Comparison of ENCODE assay signal across 9 mouse cellular contexts in genomic region chr5:93085015-93085598, GRCm38 (mm10). TPM values are rescaled to one million over a fixed set of nuclear protein-coding genes. Genes with fewer than 3 reads are reported as not detected.
DNase-seq lines count a peak whose midpoint lies in the region; ATAC-seq and TF ChIP-seq lines count a peak whose summit lies in the region.
"Had no signal": no experiment of that assay in that cellular context is flagged by ENCODE, and none has a peak within 500 bp of the region (broad histone marks: within the 10 kb centered on the region; RNA-seq: fewer than 3 reads in every experiment).

No protein-coding gene starts in this region.

- H3K36me3 ChIP-seq in hindbrain, postnatal 0 days (ENCODE audit: insufficient read depth, low read length): no peaks in the 10 kb centered on the region
- H3K36me3 ChIP-seq in hindbrain, embryonic 14.5 days (replicated peaks; ENCODE audit: control insufficient read depth, insufficient read depth): no peaks in the 10 kb centered on the region
- H3K36me3 ChIP-seq: neural tube, embryonic 13.5 days had no signal

- H3K4me3 ChIP-seq in hindbrain, postnatal 0 days (ENCODE audit: low read length): no peak overlapping the region
- no peak overlapping the region for H3K4me3 ChIP-seq in hindbrain, embryonic 14.5 days (replicated peaks; ENCODE audit: low read length)
- H3K4me3 ChIP-seq: neural tube, embryonic 13.5 days had no signal

- no peak overlapping the region for H3K4me2 ChIP-seq in hindbrain, postnatal 0 days (ENCODE audit: low read depth, low read length)
- no peak overlapping the region for H3K4me2 ChIP-seq in hindbrain, embryonic 14.5 days (replicated peaks)
- H3K4me2 ChIP-seq: neural tube, embryonic 13.5 days had no signal

- no peak for ATAC-seq in CD4-positive, CD25-positive, alpha-beta regulatory T cell, adult 4 months
- ATAC-seq in hindbrain, postnatal 0 days: no peak
- no peak for ATAC-seq in hindbrain, embryonic 14.5 days (ENCODE audit: low FRiP score)
- ATAC-seq in erythroid progenitor cell, adult 5-6 weeks (replicated peaks; ENCODE audit: low FRiP score, poor library complexity, severe bottlenecking): no peak

- H3K9me3 ChIP-seq in hindbrain, postnatal 0 days (ENCODE audit: low read length): no peaks in the 10 kb centered on the region
- H3K9me3 ChIP-seq in hindbrain, embryonic 14.5 days (ENCODE audit: control insufficient read depth, low read length): no peaks in the 10 kb centered on the region
- H3K9me3 ChIP-seq: neural tube, embryonic 13.5 days had no signal

- no peaks in the 10 kb centered on the region for H3K27me3 ChIP-seq in hindbrain, postnatal 0 days (ENCODE audit: insufficient read depth, low read length)
- no peaks in the 10 kb centered on the region for H3K27me3 ChIP-seq in hindbrain, embryonic 14.5 days (ENCODE audit: control insufficient read depth, insufficient read depth, low read length)
- H3K27me3 ChIP-seq: neural tube, embryonic 13.5 days had no signal

- TF ChIP-seq CTCF in hindbrain, postnatal 0 days (IDR thresholded peaks at IDR 0.05; ENCODE audit: low read depth): 0 out of 2 replicates have a peak, but pooled peaks have one; percentile 11

- peak; percentile 37 for DNase-seq in CD4-positive, CD25-positive, alpha-beta regulatory T cell, adult 2 months (ENCODE audit: low read depth, low spot score)
- DNase-seq in hindbrain, postnatal 0 days (ENCODE audit: low spot score): peak; percentile 25
- no peak for DNase-seq in hindbrain, embryonic 14.5 days (ENCODE audit: low spot score)
- DNase-seq in NIH3T3 (ENCODE audit: low read depth): peak; percentile 53
- DNase-seq in kidney, postnatal 14 days: peak; percentile 80
- DNase-seq in thymus, adult 18-20 months: no peak

- no peak overlapping the region for H3K27ac ChIP-seq in hindbrain, postnatal 0 days
- no peak overlapping the region for H3K27ac ChIP-seq in hindbrain, embryonic 14.5 days
- H3K27ac ChIP-seq: neural tube, embryonic 13.5 days had no signal

- H3K9ac ChIP-seq in hindbrain, postnatal 0 days (replicated peaks; ENCODE audit: low read length): no peak overlapping the region
- no peak overlapping the region for H3K9ac ChIP-seq in hindbrain, embryonic 14.5 days
- H3K9ac ChIP-seq: neural tube, embryonic 13.5 days had no signal

- H3K4me1 ChIP-seq in hindbrain, postnatal 0 days (ENCODE audit: insufficient read depth, low read length): no peaks in the 10 kb centered on the region
- H3K4me1 ChIP-seq in hindbrain, embryonic 14.5 days (replicated peaks; ENCODE audit: control insufficient read depth, insufficient read depth, low read length): no peaks in the 10 kb centered on the region
- H3K4me1 ChIP-seq: neural tube, embryonic 13.5 days had no signal

- 51% methylated on average over 4 of the region's 4 CpGs for WGBS in hindbrain, postnatal 0 days
- WGBS in hindbrain, embryonic 14.5 days: 59% methylated on average over 4 of the region's 4 CpGs

RNA-seq across cellular contexts. Expression of gene Sept11, which starts 8.1 kb away (rescaled TPM):
- 10 to 100 TPM; 31.6 to 40.2 TPM for polyA plus RNA-seq in CD4-positive, CD25-positive, alpha-beta regulatory T cell, adult 4 months (2017; shearing (Covaris generic))
- 79.3 and 88.1 TPM in 2 replicates for total RNA-seq in hindbrain, postnatal 0 days (2014; rRNA removed)
- polyA plus RNA-seq in hindbrain, postnatal 0 days (2015; fragmentation: Nextera tagmentation; extraction: Ambion mirVana): 92.2 and 92.5 TPM in 2 replicates
- polyA plus RNA-seq in hindbrain, embryonic 14.5 days (2014; fragmentation: Nextera tagmentation; extraction: Ambion mirVana): 155 and 163 TPM in 2 replicates
- 14.7 and 22.3 TPM in 2 replicates for total RNA-seq in erythroid progenitor cell, adult 5-6 weeks (2015; ENCODE audit: low replicate concordance)
- total RNA-seq in erythroid progenitor cell, adult 5-6 weeks (2017; ENCODE audit: low replicate concordance): 5.4 and 9.0 TPM in 2 replicates

RNA-seq across cellular contexts. Expression of gene Sowahb, which starts 40.3 kb away (rescaled TPM):
- not detected for polyA plus RNA-seq in CD4-positive, CD25-positive, alpha-beta regulatory T cell, adult 4 months (2017; shearing (Covaris generic))
- 0.10 and 0.25 TPM in 2 replicates for total RNA-seq in hindbrain, postnatal 0 days (2014; rRNA removed)
- 0.04 and 0.08 TPM in 2 replicates for polyA plus RNA-seq in hindbrain, postnatal 0 days (2015; fragmentation: Nextera tagmentation; extraction: Ambion mirVana)
- polyA plus RNA-seq in hindbrain, embryonic 14.5 days (2014; fragmentation: Nextera tagmentation; extraction: Ambion mirVana): not detected in 2 replicates
- total RNA-seq in erythroid progenitor cell, adult 5-6 weeks (2015; ENCODE audit: low replicate concordance): not detected in 2 replicates
- total RNA-seq in erythroid progenitor cell, adult 5-6 weeks (2017; ENCODE audit: low replicate concordance): not detected in 2 replicates
- polyA plus RNA-seq: neural tube, embryonic 13.5 days had no signal

Comparison
In these comparisons a context has a peak if more than half of its experiments do, and no peak if none do; other contexts are left out.
1. DNase-seq: peak in CD4-positive, CD25-positive, alpha-beta regulatory T cell, adult 2 months (single experiment), hindbrain, postnatal 0 days (single experiment), NIH3T3 (single experiment) and kidney, postnatal 14 days (single experiment); none in hindbrain, embryonic 14.5 days (single experiment) and thymus, adult 18-20 months (0 of 2).